Mouse (Mus musculus) small intestine, adult 10 weeks (tissue): ENCODE data around the gene Tmem219. TPM values are rescaled to one million over a fixed set of nuclear protein-coding genes. Genes with fewer than 3 reads are reported as not detected.

Experiments
- polyA plus RNA-seq: library from polyadenylated mRNA; stranded (reverse); fragments of 350-450 nt; fragmentation: Illumina TruSeq; extraction: RNeasy Lipid Tissue Mini Kit (QIAGEN cat#74804); gene quantifications from one replicate; pipeline ENCODE4 v1.2.3, GENCODE M21; 2014; ENCODE audit warnings: low replicate concordance

Tmem219 gene
- 5.0 TPM for polyA plus RNA-seq

DNA sequence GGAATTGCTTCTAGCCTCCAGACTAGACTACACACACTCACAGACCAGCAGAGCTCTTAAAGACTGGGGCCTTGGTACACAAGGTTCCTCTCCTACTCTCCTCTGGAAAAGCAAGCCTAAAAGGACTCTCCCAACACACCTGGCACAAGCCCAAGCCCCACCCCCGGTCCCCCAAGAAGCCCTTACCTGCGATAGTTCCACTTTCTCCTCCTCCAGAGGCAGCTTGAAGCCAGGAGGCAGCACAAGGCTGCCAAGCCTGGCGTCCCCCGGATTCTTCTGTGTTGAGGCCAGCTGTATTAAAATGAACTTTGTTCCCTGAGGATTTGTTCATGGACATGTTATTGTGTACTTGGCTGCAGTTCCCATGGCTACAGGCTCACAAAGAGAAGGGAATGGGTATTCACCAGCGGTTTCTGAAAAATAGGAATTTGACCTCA is at the start of gene Tmem219:
TSS of gene Tmem219 (minus strand) at position 294 of the 437 bp plus-strand sequence.

GRCm38 (mm10) chr7:126949793-126950646 is 27.3 kb upstream of the Tmem219 start, which contains the start of gene Sez6l2:
Gene Sez6l2 (plus strand): TSS chr7:126950563.

GRCm38 (mm10) chr7:126949403-126949792 is 26.7 kb upstream of the Tmem219 start, which contains the start of gene Asphd1:
Gene Asphd1 (minus strand): TSS chr7:126949582.

DNA sequence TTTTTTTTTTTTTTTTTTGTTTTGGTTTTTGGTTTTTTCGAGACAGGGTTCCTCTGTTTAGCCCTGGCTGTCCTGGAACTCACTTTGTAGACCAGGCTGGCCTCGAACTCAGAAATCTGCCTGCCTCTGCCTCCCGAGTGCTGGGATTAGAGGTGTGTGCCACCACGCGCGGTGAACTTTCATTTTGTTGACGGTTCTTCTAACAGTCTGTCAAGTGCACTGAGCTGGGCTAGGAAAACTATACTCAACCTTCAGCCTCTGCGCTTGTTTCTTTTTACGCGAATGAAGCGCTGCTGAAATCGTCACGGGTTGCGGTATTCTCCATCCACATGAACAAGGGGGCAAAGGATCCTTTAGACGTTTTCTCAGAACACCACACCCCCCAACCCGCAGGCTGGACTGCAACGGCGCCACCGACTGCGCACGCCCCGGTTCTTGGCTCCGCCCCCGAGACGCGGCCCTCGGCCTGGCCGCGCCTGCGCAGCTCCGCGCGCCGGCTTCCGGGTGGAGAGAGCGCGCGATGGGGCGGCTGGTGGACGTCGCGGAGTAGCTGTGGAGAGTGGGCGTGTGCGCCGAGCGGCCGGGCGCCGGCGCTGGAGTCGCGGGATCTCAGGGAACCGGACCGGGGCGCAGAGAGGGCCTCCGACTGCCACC is 5.8 kb upstream of the Tmem219 start, which contains the start of gene Kctd13:
TSS of gene Kctd13 (plus strand) at position 496 of the 654 bp plus-strand sequence.

GRCm38 (mm10) chr7:126884286-126885164 is 38.2 kb downstream of the Tmem219 start, which contains the start of gene Taok2:
Gene Taok2 (minus strand): TSS chr7:126884703.

DNA sequence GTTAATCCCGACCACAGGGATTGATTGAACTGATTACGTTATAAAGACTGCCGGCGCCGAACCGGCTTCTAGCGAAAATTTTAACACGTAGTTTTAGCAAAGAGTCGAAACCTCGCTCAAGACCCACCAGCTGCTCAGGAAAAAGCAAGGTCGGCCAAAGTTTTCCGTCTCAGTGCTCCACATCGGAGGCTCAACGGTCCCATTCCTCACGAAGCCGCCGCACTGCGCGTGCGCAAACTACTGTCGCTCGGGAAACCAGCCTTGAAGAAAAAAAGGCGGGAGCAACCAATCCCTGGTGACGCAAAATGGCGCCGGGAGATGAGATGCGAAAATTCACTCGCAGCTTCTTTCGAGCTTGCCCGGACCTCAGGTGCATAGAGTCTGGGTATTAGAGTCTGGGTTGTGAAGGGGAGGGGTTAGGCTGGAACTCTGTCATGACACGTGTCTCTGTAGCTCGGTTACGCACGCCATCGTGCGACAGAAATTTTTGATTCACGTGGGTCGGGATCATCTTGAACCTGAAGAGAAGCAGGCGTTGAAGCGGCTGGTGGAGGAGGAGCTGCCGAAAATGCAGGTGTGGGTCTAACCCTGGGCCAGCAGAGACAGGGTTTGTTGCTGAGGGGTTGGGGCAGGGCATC is 60.5 kb downstream of the Tmem219 start, which contains the start of gene Ino80e:
TSS of gene Ino80e (minus strand) at position 231 of the 638 bp plus-strand sequence.

DNA sequence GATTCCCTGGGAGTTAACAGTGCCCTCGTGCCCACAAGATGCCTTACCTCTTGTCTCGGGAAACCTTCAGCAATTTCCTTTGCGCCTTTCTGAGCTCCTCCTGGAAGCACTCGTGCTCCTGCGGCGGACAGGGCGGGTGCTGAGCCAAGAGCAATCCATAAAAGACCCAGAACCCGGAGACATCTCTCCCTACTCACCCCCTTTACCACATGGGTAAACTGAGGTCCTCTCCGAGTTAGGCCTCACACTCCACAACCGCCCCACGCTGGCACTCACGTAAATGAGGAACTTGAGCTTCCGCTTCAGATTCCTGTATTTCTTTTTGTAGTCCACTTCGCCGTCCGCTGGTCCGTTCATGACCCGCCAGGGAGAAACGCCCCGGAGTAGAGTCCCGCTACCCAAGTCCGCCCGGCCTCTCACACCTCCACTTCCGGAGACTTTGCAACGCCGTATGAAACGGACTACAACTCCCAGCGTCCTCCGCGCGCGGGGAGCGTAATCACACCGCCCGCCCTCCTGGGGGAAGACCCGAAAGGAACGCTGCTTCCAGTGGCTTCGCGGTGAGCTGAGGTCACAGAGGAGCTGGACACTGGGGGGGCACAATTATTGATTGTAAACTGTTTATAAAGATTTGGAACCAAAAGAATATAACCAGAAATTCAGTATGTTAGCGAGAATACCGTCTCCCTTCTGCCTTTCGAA is 61.1 kb downstream of the Tmem219 start, which contains the start of gene Hirip3:
TSS of gene Hirip3 (plus strand) at position 544 of the 702 bp plus-strand sequence.

DNA sequence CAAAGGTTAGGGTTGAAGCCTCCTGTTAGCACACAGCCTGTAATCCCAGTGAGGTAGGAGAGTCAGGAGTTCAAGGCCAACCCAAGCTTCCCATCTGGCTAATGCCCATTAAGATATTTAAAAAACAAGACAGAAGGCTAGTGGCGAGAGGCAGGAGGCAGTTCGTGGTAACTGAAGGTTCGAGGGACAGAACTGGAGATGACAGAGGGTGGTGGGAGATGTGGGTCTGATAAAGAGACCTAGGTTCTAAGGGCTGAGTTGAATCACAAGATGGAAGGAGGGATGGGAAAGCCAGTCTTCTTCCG is 75.6 kb downstream of the Tmem219 start, which contains the start of gene Doc2a:
TSS of gene Doc2a (plus strand) at position 301 of the 305 bp plus-strand sequence.

Other genes starting within 250 kb of the Tmem219 start
- 18.3 TPM for gene Sult1a1, start 246.5 kb downstream of the Tmem219 start, polyA plus RNA-seq
- gene Bola2, start 227.5 kb downstream of the Tmem219 start, polyA plus RNA-seq = not detected
- 0.22 TPM for gene Slx1b, start 227.1 kb downstream of the Tmem219 start, polyA plus RNA-seq
- gene Coro1a, start 215.1 kb downstream of the Tmem219 start, polyA plus RNA-seq = 4.5 TPM
- gene Mapk3, start 163.3 kb downstream of the Tmem219 start, polyA plus RNA-seq = 12.0 TPM
- 2.1 TPM for gene Gdpd3, start 156.6 kb downstream of the Tmem219 start, polyA plus RNA-seq
- gene Ypel3, start 146.0 kb downstream of the Tmem219 start, polyA plus RNA-seq = 5.8 TPM
- gene Tbx6, start 141.4 kb downstream of the Tmem219 start, polyA plus RNA-seq = not detected
- gene Ppp4c, start 130.4 kb downstream of the Tmem219 start, polyA plus RNA-seq = 24.4 TPM
- gene Fam57b, start 125.2 kb downstream of the Tmem219 start, polyA plus RNA-seq = not detected
- gene 4930451I11Rik, start 91.3 kb downstream of the Tmem219 start, polyA plus RNA-seq = not detected
- gene Doc2a, start 75.5 kb downstream of the Tmem219 start, polyA plus RNA-seq = not detected
- 10.8 TPM for gene Hirip3, start 60.9 kb downstream of the Tmem219 start, polyA plus RNA-seq
- gene Ino80e, start 60.5 kb downstream of the Tmem219 start, polyA plus RNA-seq = 2.2 TPM
- 4.1 TPM for gene Taok2, start 38.2 kb downstream of the Tmem219 start, polyA plus RNA-seq
- gene Kctd13, start 6.0 kb upstream of the Tmem219 start, polyA plus RNA-seq = 1.8 TPM
- gene Asphd1, start 26.7 kb upstream of the Tmem219 start, polyA plus RNA-seq = not detected
- gene Sez6l2, start 27.6 kb upstream of the Tmem219 start, polyA plus RNA-seq = 0.78 TPM
- gene Cdipt, start 53.0 kb upstream of the Tmem219 start, polyA plus RNA-seq = 15.7 TPM
- gene Cdiptos, start 53.2 kb upstream of the Tmem219 start, polyA plus RNA-seq = 0.45 TPM
- 0.74 TPM for gene Mvp, start 91.7 kb upstream of the Tmem219 start, polyA plus RNA-seq
- gene Pagr1b, start 93.6 kb upstream of the Tmem219 start, polyA plus RNA-seq = not detected
- gene Pagr1a, start 94.4 kb upstream of the Tmem219 start, polyA plus RNA-seq = not detected
- 0.52 TPM for gene Gm42742, start 98.2 kb upstream of the Tmem219 start, polyA plus RNA-seq
- gene Prrt2, start 98.3 kb upstream of the Tmem219 start, polyA plus RNA-seq = not detected
- gene Maz, start 104.1 kb upstream of the Tmem219 start, polyA plus RNA-seq = 13.0 TPM
- 0.97 TPM for gene Kif22, start 119.6 kb upstream of the Tmem219 start, polyA plus RNA-seq
- gene Zg16, start 164.4 kb upstream of the Tmem219 start, polyA plus RNA-seq = 380 TPM
- gene AI467606, start 168.4 kb upstream of the Tmem219 start, polyA plus RNA-seq = 1.6 TPM
- gene Qprt, start 199.3 kb upstream of the Tmem219 start, polyA plus RNA-seq = 0.48 TPM
- 0.89 TPM for gene Spn, start 214.9 kb upstream of the Tmem219 start, polyA plus RNA-seq